Mouse (Mus musculus) common myeloid progenitor, adult 5-6 weeks (primary cell): ENCODE results near the gene Ikzf2. TPM values are rescaled to one million over a fixed set of nuclear protein-coding genes. Genes with fewer than 3 reads are reported as not detected.
A peak's percentile ranks its signal among the peaks of the same experiment; 100 is the strongest.

Source experiments
- ATAC-seq: replicated peaks from 2 replicates; pipeline ENCODE4 v1.8.0; 2016; ENCODE audit warnings: low read depth, mild to moderate bottlenecking, moderate TSS enrichment, inconsistent platforms; ENCODE audit not compliant: poor library complexity, severe bottlenecking
- total RNA-seq: library from RNA; stranded (forward); fragments of 200-1000, 187-1606 nt; gene quantifications from 2 replicates; pipeline ENCODE4 v1.2.3, GENCODE M21; 2017

Gene Ikzf2
- total RNA-seq, result 34.4 and 35.4 TPM in 2 replicates

DNA sequence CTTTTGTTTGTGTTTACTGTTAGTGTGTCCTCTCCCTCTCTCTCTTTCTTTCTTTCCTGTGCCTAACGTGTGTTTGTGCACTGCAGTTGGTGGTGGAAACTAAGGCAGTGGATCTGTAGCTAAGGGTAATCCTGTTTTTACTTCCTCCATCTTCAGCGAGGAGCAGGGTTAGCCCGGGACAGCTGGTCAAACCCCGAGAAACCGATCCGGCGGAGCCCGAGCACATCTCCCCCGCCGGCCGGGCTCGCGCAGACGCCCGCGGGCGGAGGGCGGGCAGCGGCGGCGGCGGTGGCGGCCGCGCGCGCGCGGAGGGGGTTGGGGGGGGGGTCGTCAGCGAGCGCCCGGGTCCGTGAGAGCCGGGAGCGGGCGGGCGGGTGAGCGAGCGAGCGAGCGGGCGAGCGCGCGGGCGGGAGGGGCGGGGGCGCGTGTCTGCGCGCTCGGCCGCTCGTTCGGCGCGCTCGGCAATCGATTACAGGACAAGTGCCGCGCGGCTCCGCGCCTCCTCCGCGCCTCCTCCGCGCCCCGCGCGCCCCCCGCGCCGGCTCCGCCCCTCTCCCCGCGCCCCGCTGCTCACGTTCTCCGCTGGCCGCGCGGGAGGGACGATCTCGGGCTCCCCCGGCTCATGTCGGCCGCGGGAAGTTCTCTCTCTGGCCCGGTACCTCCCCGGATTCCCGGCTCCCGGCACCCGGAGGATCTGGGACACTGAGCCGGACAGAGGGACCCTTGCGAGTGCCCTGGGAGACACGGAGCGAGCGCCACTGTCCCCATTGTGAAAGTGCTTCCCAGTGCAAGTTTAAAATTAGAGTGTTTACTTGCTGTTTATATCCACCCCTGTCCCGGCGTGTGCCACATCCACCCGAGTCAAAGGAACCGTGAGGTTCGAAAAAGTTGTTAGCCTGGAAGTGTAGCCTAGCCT, at the start of gene Ikzf2:
Gene Ikzf2 (minus strand): TSS at position 170 of the 916 bp plus-strand sequence.
- peak; percentile 52 for ATAC-seq

DNA sequence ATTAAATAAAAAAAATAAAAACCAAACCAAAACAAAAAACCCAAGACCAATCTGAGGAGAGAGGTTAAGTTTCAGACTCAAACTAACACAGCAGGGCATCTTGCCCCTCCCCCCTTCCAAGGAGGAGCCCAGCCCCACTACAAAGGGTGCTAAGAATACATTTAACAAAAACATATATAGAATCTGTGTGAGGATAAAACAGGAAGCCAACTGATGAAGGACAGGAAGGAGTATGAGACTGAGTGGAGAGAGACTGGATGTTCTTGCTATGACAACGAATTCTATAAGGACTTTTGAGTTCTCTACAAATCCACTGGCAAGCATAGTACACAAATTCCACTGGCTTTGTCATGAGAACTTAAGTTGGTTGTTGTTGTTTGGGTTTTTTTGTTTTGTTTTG, 42.7 kb upstream of the Ikzf2 start:
- no peak for ATAC-seq

DNA sequence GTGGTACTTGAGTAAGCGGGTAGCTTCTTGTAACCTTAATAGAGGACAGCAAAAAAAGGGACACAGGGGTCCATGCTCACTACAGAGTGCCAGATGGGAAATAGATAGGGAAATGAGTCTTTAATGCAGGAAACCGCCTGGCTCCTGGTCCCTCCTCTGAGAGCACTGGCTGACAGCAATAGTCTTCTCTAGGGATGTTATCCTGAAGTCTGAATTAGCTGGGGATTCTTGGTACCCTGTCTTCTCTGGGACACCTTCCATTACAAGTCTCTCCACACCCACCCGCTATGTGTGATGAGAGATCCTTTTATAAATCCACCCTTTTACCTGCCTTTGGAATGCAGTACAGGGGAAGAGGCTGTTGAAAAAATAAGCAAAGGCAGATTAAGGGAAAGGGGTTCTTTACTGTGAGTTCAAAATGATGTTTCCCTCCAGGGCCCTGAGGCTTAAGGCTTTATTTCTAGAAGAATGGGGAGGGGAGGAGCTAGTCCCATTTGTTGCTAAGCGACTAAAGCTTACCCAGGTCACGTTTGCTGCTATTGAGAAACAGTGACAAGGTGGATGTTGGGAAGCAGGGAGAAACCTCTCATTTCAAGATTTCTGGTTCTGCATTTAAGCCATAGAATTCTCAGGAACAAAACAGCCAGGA, 42.1 kb upstream of the Ikzf2 start:
- ATAC-seq, result no peak

DNA sequence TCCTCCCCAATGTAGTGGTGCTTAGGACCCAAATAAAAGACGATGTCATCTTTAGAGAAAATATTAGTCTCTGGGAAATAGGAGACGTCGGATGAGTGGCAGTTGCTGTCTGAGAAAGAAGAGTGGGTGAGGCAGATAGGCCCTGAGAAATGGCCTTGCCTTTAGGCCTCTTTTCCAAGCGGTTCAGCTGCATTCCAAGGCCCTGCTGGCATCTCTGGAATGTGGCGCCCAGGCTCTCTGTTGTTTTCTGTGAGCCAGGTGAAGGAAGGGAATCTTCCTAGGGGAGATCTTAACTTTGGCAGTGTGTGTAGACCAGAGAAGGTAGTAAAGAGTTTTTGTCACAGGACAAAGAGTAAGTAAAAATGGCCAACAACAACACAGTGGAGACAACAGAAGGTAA, 40.9 kb upstream of the Ikzf2 start:
- ATAC-seq, result no peak

DNA sequence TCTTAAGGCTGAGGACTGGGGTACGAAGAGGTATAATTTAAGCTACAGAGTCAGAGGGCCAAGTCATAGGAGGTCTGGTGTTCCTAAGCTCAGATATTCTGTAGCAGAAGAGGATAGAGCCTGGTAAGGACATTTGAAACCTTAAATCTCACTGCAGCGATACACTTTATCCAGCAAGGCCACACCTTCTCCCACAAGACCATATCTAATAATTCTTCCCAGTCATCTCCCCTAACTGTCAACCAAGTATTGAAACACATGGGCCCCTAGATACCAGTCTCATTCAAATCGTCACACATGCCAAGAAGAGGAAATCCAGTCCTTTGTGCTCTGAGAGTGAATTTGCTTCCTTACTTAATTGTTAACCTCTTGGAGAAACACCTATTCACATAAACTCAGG, 30.1 kb upstream of the Ikzf2 start:
- ATAC-seq, result no peak

DNA sequence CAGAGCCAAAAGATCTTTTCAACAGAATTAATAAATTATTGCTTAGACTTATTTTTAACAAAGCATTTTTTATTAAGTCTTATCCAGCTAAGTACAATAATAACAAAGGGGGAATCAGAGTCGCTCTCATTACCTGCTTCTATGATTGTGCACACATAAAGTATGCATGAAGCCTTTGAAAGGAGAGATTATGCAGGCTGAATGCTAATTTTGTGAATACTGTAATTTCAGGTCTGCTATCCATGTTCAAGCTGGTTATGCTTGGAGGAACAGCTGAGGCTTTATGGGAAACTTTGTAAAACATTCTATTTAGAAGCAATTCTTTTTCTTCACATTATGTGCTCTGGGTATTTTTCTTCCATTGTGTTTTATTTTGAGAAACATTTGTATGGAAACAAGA, 21.5 kb upstream of the Ikzf2 start:
- no peak for ATAC-seq

DNA sequence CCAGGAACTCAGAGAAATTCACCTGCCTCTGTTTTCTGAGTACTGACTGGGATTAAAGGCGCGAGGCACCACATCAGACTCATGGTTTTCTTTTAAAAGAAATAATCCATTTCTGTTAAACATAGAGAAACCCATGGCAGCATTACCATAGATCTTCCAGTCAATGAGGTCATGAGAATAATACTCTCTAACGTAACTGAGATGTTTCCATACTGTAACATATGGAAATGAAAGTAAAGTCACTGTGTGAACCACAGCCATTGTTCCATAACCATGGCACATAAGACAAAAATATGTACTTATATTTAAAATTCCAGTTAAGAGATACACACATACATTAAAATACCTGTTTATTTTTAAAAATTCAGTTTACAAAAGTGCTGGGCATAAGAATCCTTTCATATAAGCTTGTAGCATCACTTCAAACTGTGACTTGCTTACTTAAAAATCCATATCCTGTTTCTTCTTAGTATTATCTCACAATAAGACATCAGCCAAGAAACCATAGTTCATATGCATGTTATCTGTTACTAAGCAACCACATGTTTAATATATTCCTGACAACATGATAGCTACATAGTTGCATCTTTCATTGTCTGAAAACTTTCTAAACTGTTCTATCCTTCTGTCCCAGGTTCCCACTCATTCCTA, 16.6 kb upstream of the Ikzf2 start:
- no peak for ATAC-seq

DNA sequence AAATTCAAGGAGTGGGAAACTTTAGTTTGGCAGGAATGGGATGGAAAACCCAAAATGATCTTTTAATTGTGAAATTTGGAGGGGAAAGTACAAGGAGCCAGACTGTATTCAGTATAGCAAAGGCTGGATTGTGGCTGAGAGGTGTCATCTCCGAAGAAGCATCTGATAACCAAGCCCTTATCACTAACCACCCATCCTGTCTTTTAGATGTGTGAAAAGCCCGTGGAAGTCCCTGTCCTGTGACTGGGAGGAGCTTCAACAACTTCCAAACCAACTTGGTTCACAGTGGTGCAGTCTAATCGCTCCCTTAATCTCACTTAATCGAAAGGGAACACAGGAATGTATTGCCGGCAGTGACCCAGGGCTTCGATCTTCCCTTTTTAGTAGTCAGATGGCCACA, 4.9 kb upstream of the Ikzf2 start:
- no peak for ATAC-seq

DNA sequence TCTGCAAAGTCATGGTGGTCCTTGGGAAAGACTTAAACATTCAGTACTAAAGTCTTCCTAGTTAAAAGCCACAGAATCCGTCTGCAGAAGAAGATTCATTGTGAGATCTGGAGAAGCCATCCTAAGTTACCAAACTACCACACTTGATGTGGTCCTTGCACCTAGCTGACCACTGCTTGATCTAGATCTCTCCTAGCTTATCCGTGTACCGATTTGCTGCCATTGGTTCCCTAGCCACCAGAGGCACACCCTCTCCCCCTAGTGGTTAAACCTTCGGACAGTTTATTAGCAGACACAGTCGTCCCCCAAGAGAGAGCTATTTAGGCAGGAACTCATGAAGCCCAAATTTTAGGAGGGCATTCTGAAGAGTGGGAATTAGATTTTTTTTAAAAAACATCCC, 1.9 kb upstream of the Ikzf2 start:
- ATAC-seq, result peak; percentile 72

DNA sequence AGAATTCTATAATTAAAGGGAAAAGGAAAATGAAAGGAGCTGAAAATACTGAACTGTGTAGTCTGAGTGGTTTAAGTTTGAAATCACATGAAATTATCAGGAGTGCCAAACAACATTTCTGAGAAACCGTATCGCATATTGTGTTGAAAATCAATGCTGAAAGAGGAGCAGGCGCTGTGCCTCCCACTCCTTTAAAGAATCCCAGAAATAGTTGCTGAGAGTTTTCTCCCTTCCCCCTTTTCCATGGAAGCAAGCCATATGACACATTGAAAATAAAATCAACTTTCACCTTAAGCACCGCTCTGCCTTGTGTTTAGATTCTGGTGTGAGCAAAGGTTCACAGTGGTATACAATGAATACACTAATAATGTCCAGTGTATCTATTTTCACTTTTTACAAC, 1.1 kb upstream of the Ikzf2 start:
- ATAC-seq, result no peak

DNA sequence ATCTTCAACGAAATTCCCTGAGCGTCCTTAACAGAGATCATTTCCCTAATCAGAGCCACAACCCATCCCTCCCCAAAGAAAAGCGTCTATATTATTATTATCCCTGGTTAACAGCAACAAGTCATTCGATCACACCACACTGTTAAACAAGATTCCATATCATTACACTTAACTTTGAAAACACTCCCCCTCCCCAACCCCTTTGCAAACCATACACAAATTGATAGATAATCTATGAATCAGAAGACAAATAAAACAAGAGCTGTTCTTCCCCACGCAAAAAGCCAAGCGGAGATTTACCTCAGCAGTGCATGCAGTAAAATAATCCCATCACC, 337 bp downstream of the Ikzf2 start:
- ATAC-seq, result no peak

DNA sequence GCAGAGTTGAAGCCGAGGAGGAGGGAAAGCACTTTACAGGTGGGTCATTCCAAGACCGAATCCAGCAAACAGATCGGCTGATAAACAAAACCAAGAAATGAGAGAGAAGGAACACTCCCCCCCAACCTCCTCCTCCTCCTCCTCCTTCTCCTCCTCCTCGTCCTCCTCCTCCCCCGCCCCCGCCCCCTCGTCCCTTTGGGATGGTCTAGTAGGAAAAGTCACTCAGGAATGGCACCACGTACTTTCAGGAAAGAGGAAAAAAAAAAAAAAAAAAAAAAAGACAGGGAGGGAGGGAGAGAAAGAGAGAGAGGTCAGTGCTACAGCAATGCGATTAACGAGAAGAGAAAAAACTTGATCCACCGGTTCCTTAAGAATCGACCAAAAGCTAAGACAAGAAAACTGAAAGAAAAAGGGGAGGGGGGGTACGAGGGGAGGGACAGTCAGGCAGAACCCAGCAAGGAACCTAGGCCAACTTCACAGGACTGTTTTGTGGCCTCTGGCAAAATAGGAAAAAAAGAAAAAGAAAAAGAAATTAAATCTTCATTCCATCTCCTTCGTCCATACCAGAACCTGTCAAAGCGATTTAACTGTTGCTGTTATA, 1.1 kb downstream of the Ikzf2 start:
- no peak for ATAC-seq

DNA sequence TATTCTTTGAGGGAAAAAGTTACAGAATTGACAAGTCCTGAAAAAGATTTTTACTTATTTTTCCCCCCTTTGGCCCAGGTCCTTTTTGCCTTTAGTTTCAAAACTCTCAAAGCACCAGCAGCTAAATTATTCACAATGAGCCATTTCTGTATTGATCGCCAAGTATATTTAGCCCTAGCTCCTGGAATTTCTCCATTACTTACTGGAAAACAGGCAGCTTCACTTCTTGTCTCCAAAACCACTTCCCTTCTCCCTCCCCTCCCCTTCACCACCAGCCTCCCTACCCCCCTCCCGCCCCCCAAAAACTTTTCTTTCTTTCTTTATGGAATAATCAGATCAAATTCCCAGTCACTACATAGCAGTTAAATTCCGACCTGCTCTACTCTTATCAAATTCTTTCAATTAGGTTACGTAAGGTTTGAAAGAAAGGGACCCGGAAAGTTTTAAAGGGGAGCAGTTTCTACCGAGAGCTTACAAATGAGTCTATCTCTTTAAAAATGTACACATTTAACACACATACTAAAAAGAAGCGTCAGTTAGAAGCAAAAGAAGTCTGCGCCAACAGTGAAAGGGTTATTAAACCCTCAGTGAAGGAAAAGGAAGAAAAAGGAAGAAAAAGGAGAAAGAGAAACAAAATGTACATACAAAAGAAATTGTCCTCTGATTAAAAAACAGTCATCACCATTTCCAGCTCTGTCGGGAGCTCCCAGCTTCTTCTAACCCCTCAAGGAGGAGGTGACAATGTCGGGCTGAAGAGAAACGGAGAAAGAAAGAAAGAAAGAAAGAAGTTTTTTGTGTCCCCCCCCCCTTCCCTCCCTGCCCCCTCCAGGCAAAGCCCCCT, 1.8 kb downstream of the Ikzf2 start:
- no peak for ATAC-seq

DNA sequence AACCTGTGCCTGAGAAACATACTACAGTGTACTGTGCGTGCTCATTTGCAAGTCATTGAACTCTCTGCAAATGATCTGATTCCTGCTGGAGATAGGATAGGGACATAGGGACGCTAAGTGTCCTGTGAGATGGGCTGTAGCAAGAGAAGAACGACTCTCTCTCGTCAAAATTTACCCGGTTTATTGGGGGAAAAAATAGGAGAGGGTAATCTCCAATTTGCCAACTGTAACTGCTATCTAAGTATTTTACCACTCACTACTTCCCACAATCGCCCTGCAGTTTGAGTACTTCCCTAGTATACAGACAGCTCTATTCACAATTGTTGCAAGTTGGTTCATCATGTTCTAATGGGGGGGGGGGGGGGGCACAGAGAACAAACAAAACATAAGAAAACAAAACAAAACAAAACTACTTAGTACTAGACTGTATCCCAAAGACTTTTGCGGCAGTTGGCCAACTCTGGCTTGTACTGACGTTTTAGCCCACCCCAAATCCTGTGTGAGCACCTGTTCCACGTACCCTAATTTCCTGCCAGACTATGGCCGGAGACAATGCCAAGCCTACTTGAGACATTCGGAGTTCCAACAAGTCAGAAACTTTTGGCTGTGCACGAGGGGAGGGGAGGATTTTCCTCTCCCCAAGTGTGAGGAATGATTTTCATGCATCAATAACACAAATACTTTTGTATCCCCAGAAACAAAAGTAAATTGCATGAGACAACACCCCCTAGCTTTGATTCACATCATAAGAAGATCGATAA, 2.6 kb downstream of the Ikzf2 start:
- ATAC-seq, result no peak

DNA sequence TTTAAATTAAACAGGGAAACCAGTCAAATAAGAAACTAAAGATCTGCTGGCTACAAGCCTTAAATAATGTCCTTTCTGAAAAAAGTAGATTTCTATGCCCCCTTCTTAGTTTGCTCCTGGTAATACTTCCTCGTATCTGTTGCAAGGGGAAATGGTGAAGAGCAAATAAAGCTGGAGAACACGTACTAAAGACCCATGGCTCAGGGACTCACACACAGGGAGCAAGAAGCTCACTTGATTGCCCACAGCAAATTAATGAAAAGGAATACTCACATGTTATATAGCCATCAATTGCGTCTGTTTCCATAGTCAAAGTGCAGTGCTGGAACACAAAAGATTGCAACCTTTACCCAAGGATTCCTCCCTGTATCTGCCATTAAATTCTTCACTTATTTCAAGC, 3.2 kb downstream of the Ikzf2 start:
- ATAC-seq, result no peak

DNA sequence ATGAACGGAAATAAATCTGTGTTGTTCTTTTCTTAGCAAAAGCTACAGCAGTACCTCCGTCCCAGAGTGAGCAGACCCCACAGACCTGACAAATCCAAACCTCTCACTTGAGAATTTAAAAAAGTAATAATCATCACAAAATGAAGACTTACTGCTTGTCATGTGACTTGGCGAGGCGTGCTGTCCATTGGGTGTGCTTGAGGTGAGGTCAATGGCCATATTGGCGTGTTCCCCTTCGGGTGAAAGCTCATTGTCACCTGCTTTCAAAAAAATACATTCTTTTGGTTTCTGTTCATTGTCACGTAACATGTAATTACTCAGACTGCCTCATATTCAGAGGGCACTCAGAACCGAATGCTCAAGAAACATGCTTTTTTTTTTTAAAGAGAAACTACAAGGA, 4.0 kb downstream of the Ikzf2 start:
- ATAC-seq, result peak; percentile 11; the same call in 1 of the 2 replicates

DNA sequence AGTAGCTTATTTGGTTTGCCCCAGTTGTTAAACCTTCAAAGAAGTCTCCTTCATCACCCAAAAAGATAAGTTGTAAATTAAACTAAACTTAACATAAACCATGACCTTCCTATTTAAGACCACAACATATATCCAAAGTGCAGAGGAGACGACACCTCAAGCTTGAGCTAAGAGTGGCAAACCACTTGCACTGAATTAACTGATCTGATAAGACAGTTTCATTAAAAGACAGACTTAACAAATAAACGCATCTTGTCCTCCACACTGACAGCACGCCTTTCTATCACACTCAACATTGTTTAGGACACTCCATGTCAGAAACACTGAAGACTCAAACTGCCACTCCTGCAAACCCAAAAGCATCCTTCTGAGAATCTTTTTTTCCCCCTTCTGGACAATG, 4.8 kb downstream of the Ikzf2 start:
- ATAC-seq, result no peak

DNA sequence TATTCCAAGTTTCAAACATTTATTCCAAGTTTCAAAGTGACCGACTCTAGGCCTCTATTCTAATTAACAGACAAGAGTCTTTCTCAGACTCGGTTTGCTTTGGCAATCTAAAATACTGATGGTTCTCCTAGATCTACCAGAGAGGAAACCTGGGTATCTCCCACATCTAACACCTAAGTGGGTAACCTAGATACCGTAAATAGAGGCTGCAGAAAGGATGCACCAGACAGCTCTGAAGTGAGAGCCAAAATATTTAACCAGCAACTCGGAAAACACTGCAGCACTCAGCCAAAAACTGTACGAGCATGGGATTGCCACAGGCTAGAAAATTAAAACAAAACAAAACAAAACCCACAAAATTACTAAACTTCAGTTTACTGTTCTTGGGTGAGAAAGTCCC, 6.0 kb downstream of the Ikzf2 start:
- no peak for ATAC-seq

DNA sequence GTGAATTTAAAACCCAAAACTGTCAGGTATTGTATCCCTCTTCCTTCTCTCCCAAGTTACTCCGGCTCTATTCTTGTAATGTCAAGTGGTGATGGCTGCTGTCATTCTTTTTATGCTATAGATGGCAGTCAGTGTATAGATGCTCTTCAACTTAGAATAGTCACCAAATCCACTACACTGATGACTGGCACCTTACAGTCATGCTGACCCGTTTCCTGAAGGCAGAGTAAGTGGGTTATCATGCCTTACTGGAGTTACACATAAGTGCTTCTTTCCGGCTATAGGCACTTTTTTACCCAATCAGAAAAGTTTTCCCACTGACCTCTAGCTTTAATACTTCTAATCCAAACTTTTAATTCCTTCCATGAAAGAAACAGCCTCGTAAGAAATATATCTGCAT, 6.5 kb downstream of the Ikzf2 start:
- 0 out of 2 replicates have a peak, but pooled peaks have one; percentile 19 for ATAC-seq
